Mouse (Mus musculus) activated CD4-positive, CD25-positive, alpha-beta regulatory T cell, adult 4 months (primary cell): ENCODE measurements at regions not wholly inside any gene's neighbourhood (a gene's known extent, or its start where the extent isn't known, plus 50 kb on each side); places are given as distances from the start of the nearest gene placed in this dataset.
"Not testable (repeated sequence)": the region's sequence is repeated elsewhere in the genome, so short reads cannot be mapped to it uniquely, and the experiment has no call there.

Source experiments
- ATAC-seq: one replicate; pipeline ENCODE4 v1.8.0; 2017

DNA sequence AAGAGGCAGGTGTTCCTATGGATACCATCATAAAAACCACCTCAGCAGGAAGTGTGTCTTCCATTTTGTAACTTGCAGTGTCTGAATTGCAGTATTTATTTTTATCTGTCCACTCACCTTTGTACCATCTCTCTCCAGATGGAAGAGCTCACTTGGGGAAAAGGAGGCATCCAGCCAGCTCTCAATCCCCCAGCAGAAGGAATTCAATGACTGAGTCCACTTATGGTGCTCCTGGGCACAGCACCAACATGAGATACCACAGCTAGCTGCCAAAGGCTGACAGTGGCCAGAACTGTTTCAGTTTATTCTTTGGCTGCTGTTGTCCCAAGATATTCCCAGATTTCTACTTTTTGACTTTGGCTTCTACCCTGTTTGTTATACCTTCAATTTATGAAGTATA lies 136.6 kb upstream of the Rps6ka3 start:
- no peak for ATAC-seq

- peak; percentile 95 for ATAC-seq
Observed at GRCm38 (mm10) chrX:159080508-159080907, 129.6 kb upstream of the Rps6ka3 start.

DNA sequence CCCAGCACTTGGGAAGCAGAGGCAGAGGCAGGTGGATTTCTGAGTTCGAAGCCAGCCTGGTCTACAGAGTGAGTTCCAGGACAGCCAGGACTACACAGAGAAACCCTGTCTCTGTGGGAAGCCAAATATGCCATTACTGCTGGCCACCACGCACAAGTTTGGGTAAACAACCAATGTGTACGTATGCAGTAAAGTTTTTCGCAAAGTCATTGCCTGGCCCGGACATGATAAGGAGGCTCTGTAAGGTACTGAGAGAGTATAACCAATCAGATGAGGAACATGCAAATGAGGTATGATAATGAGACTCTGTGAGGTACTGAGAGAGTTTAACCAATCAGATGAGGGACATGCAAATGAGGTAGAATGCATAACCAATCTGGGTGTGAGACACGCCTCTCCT lies 99.5 kb upstream of the Rps6ka3 start:
- ATAC-seq, result not testable (repeated sequence)

DNA sequence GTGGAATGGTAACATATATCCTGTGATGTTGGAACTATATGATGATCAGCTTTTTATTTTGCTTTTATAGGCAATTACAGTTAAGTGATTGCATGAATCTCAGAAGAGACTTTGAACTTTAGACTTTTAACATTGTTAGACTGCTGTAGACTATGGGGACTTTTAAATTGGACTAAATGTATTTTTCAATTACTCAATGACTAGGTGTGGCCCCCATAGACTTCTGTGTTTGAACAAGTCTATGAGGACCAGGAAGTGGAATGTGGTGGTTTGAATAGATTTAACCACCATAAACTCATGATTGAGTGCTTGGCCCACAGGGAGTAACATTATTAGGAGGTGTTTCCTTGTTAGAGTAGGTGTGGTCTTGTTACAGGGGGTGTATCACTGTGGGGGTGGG lies 93.9 kb upstream of the Rps6ka3 start:
- no peak for ATAC-seq

- no peak for ATAC-seq
Observed at GRCm38 (mm10) chrX:159140554-159140953, 69.6 kb upstream of the Rps6ka3 start.

DNA sequence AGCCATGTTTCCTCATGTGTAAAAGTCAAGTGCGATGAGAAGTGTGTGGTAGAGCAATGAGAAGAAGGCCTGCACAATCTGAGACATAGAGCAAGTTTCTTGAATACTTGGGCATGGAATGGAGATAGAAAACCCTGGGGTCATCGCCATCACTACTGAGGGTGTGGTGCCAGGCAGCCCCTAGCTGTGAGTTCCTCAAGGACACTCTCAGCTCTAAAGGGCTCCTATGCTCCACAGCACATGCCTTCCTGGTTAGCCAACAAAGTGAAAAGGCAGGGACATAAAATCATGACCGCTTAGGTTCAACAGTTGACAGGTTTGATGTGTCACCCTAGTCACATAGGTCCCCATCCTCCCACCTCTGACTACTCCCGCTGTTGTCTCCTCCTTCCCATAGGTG lies 66.8 kb upstream of the Rps6ka3 start:
- ATAC-seq, result no peak

- ATAC-seq, result no peak
Observed at GRCm38 (mm10) chrX:159144674-159145073, 65.4 kb upstream of the Rps6ka3 start.

- no peak for ATAC-seq
Observed at GRCm38 (mm10) chrX:159145212-159145611, 64.9 kb upstream of the Rps6ka3 start.

DNA sequence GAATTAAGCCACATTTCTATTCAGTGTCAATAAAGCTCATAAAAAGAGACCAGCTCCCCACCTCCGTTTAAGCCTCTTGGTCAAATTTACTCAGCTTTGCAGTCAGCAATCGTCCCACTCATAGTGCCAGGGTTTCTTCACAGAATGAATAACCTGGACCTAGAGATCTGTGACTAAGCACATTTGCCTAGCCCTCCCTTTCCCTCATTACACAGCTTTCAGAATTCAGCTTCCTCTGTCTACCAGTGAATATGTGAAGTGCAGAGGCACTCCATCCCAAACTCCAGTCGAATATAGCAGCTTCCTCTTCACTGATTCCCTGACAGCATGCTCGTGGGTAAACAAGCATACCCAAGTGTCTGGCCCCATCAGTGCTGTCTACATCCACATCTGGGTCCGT lies 54.3 kb upstream of the Rps6ka3 start:
- ATAC-seq, result no peak

DNA sequence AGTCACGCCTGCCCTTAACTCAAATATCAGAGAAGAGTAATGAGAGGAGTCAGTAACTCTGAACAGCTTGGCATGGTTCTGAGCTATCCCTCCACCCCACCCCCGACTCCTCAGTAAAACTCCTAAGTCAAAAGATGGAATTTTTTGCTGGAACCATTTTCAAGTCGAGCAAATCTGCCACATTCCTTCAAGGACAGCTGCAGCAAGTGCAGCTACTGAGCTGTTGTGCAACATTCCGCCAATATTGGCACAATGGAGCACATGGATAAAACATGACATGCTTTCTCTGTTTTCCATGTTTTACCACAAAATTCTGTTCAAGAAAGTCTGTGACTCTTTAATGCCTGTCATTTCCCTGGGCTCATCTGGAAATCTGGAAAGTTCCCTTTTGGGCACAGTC lies 53.1 kb upstream of the Rps6ka3 start:
- ATAC-seq, result no peak

GRCm38 (mm10) chrX:159159727-159160126 lies 50.4 kb upstream of the Rps6ka3 start:
- ATAC-seq, result peak; percentile 94
